Mouse (Mus musculus): ENCODE measurements around the gene Cnn2. TPM values are rescaled to one million over a fixed set of nuclear protein-coding genes. Genes with fewer than 3 reads are reported as not detected.
A peak's percentile ranks its signal among the peaks of the same experiment; 100 is the strongest.

Cnn2 gene
- 387 and 395 TPM in 2 replicates for polyA plus RNA-seq (2012; rRNA removed)

DNA sequence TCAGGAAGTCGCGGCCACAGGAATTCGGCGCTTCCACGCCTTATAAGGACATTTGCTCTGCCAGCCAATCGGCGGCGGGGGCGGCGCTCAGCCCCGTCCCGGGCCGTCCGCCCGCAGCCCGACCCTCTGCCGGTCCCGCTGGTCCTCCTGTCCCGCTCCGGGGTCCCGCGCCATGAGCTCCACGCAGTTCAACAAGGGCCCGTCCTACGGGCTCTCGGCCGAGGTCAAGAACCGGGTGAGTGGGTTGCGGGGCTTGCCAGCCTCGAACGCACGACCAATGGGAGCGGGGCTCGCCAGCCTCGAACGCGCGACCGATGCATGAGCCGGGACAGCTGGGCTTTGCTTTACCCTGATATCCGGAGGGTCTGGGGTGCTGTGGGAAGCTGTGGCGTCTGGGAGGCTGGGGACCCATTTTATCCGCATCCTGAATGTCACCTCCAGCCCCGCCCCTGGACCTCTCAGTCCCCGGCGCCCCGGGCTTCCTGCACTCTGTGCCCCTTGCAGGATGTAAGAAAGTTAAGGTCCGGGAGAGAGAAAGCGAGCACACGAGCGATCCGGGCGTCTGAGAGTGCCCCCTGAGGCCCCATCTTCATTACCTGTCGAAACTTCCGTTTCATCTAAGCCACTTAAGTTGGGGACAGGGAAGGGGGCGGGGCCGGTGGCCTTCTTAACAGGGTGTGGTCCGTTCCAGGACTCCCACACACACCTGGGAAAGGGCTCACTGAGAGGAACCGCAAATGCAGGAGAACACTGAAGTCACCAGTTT is at the start of gene Cnn2:
Gene Cnn2 (plus strand): TSS at position 79 of the 766 bp plus-strand sequence.
- Histone ChIP-seq H3K4me1 (ENCODE audit: control insufficient read depth, insufficient read depth, low read length) (peaks cover 19% of the 10 kb centered on the region), H3K4me3 (replicated peaks; ENCODE audit: extremely low read depth, low read depth, low read length) (peak within 1 kb of the TSS; percentile 86)
- TF ChIP-seq CTCF (IDR thresholded peaks at IDR 0.05; ENCODE audit: insufficient read depth, low read length) (no peak), POLR2A (IDR thresholded peaks at IDR 0.05; ENCODE audit: borderline replicate concordance, extremely low read depth, low read depth, low read length) (peak; percentile 68; the same call in 1 of the 2 replicates)
- DNase-seq: peak; percentile 79
- 2% methylated on average over 58 of the region's 59 CpGs for WGBS

DNA sequence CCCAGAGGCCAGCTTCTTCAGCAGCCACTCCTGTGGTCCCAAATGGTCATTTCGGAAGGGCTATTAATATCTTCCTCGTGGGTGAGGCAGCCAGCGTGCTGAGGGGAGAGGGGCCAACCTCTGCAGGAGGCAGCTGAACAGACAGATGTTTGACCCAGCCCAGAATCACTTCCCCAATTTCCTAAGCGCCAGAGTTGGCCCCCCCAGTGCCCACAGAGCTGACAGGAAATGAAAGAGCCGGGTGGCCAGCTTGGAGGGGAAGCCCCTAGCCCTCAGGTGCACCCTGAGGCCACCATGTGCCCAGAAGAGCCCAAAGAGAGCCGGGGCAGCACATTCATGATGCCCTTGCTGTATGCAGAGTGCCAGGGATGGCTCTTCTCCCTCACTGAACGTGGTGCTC is 47.6 kb upstream of the Cnn2 start:
- no peak for DNase-seq
- H3K4me3 ChIP-seq (replicated peaks; ENCODE audit: extremely low read depth, low read depth, low read length): no peak overlapping the region
- 47% methylated on average over 7 of the region's 7 CpGs for WGBS
- TF ChIP-seq CTCF (IDR thresholded peaks at IDR 0.05; ENCODE audit: insufficient read depth, low read length) (no peak), POLR2A (IDR thresholded peaks at IDR 0.05; ENCODE audit: borderline replicate concordance, extremely low read depth, low read depth, low read length) (no peak)
- peaks cover 20% of the 10 kb centered on the region for H3K4me1 ChIP-seq (ENCODE audit: control insufficient read depth, insufficient read depth, low read length)

DNA sequence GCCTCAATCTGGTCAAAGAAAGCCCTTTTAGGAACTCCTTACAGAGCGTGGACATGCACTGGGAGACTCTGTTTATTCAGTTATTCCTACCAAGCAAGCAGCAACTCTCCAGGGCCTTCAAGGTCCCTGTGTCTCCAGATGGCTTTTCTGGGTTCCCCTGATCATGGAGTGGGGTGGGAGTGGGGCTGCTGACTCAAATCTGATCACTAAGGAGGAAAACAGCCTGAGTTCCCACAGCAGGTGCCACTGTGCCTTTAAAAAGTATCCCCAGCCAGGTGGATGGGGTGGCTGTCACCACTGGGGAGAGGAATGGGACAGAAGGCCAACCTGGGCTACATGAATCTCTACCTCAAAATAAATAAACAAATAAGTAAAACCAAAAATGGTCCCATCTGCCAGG is 45.4 kb upstream of the Cnn2 start:
- peaks cover 5% of the 10 kb centered on the region for H3K4me1 ChIP-seq (ENCODE audit: control insufficient read depth, insufficient read depth, low read length)
- WGBS: 91% methylated on average over 1 of the region's 1 CpGs
- no peak for DNase-seq

DNA sequence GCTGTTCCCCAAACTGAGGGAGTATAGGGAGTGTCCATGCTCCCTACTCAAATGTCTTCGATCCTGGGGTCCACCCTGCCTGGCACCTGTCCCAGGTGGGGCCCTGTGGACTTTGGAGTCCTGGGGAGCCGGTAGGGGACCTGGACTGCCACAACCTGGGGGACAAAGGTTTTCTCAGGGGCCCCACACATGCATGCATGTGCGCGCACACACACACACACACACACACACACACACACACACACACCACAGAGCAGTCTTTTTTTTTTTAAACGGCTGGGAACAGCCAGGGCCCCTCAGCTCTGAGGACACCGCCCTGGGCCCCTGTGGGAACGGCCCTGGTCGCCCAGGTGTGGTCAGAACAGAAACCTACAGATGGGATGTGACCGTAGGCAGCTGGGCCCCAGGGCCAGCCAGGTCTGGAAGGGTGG is 44.9 kb upstream of the Cnn2 start:
- Histone ChIP-seq H3K4me1 (ENCODE audit: control insufficient read depth, insufficient read depth, low read length) (peaks cover 5% of the 10 kb centered on the region), H3K4me3 (replicated peaks; ENCODE audit: extremely low read depth, low read depth, low read length) (no peak overlapping the region)
- WGBS: 76% methylated on average over 9 of the region's 9 CpGs
- no peak for DNase-seq
- TF ChIP-seq CTCF (IDR thresholded peaks at IDR 0.05; ENCODE audit: insufficient read depth, low read length) (no peak), POLR2A (IDR thresholded peaks at IDR 0.05; ENCODE audit: borderline replicate concordance, extremely low read depth, low read depth, low read length) (no peak)

More for the DNA sequence above, 45.4 kb upstream of the Cnn2 start:
- TF ChIP-seq POLR2A (IDR thresholded peaks at IDR 0.05; ENCODE audit: borderline replicate concordance, extremely low read depth, low read depth, low read length) (no peak), CTCF (IDR thresholded peaks at IDR 0.05; ENCODE audit: insufficient read depth, low read length) (no peak)
- H3K4me3 ChIP-seq (replicated peaks; ENCODE audit: extremely low read depth, low read depth, low read length): no peak overlapping the region

DNA sequence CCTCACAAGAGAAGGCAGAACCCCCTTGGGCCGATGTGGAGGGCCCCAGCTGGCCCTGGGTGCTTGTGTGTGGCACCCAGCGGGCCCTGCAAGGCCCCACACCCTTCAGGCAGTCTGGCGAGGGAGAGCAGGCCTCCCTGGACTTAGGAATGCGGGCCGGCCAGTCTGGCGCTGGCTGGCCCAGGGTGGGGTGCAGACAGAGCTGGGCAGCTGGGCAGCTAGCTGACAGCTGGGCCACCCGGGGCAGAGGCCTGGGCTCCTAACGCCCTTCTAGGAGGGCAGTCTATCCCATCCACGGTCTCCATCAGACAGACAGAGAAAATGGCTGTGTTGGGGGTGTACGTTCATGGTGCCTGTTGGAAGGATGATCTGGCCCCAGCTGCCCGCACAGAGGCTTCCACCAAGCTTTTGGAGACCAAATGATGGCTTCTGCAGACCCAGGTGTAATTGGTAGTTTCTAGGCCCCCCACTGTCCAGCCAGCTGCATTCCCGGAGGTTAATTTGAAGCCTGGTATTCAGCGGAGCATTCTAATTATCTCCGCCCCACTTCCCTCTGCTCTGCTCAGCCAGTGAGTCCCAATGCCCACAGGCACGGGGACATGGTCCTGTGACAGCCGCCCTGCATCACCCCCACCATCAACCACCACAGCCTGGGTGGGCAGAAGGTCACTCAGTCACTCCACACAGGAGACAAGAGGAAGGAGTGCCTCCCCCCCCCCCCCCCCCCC is 42.7 kb upstream of the Cnn2 start:
- 60% methylated on average over 16 of the region's 16 CpGs for WGBS

DNA sequence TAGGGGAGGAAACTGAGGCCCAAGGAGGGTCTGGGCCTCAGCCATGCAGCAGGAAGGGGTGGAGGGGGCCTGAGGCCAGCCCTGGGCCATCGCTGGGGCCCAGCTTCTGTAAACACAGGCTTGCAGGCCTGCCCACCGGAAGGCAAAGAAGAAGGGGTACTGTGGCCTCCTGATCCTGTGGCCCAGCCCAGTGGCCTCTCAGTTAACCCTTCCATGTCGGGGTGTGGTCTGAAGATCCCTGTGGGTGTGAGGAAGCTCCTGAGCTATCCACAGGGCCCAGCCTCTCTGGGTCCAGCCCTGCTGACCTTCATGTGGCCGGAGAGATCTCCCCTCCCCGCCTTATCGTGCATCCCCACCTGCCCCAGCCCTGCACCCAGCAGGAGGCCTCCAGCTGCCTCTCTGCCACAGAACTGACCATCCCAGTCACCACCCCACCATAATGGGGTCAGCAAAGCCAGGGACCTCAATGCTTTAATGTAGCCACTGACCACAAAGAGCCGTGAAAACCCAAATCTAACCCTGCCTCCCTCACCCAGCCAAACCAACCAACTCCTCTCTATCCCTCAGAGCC is 41.5 kb upstream of the Cnn2 start:
- Histone ChIP-seq H3K4me3 (replicated peaks; ENCODE audit: extremely low read depth, low read depth, low read length) (no peak overlapping the region), H3K4me1 (ENCODE audit: control insufficient read depth, insufficient read depth, low read length) (peaks cover 5% of the 10 kb centered on the region)
- no peak for DNase-seq
- no peak for TF ChIP-seq CTCF (IDR thresholded peaks at IDR 0.05; ENCODE audit: insufficient read depth, low read length)
- TF ChIP-seq POLR2A (IDR thresholded peaks at IDR 0.05; ENCODE audit: borderline replicate concordance, extremely low read depth, low read depth, low read length): no peak
- 42% methylated on average over 7 of the region's 7 CpGs for WGBS

More for the DNA sequence above, 42.7 kb upstream of the Cnn2 start:
- H3K4me1 ChIP-seq (ENCODE audit: control insufficient read depth, insufficient read depth, low read length): peaks cover 5% of the 10 kb centered on the region
- H3K4me3 ChIP-seq (replicated peaks; ENCODE audit: extremely low read depth, low read depth, low read length): no peak overlapping the region
- TF ChIP-seq CTCF (IDR thresholded peaks at IDR 0.05; ENCODE audit: insufficient read depth, low read length): no peak
- TF ChIP-seq POLR2A (IDR thresholded peaks at IDR 0.05; ENCODE audit: borderline replicate concordance, extremely low read depth, low read depth, low read length): no peak
- DNase-seq: peak; percentile 50

DNA sequence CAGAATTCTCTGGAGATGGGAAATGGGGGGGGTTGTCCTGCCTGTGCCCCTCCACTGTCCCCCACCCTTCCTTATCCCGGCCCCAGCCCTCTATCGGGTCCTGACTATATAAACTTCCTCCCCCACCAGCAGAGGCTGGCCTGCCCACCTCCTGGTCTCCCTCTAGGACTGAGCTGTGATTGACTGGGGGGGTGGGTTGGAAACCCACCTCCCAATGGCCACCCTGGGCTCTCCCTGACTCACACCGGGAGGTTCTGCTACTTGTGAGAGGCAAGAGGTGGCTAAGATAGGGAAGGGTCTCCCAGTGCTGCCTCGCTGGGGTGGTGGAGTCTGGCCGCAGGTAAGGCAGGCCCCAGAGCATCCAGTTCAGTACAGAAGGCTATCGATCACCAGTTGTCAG is 40.9 kb upstream of the Cnn2 start:
- 80% methylated on average over 6 of the region's 6 CpGs for WGBS
- Histone ChIP-seq H3K4me1 (ENCODE audit: control insufficient read depth, insufficient read depth, low read length) (peaks cover 5% of the 10 kb centered on the region), H3K4me3 (replicated peaks; ENCODE audit: extremely low read depth, low read depth, low read length) (no peak overlapping the region)
- DNase-seq: no peak
- TF ChIP-seq CTCF (IDR thresholded peaks at IDR 0.05; ENCODE audit: insufficient read depth, low read length) (no peak), POLR2A (IDR thresholded peaks at IDR 0.05; ENCODE audit: borderline replicate concordance, extremely low read depth, low read depth, low read length) (no peak)

DNA sequence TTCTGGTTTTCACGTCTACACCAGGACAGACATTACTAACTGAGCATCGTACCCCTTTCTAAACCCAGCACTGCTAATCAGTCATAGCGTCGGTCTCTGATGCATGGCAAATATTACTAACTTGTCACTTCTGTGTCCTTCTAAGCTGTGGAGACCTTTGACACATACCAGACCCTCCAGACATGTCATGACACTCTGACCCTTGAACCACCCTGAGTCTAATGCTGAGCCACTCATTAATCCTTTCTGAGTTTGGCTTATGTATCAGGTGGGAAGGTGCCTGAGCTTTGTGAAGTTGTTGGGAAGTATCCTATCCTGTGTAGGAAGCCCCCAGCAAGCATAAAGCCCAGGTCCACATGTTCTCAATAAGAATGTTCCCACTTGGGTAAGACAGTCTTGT is 38.5 kb upstream of the Cnn2 start:
- no peak for TF ChIP-seq CTCF (IDR thresholded peaks at IDR 0.05; ENCODE audit: insufficient read depth, low read length)
- TF ChIP-seq POLR2A (IDR thresholded peaks at IDR 0.05; ENCODE audit: borderline replicate concordance, extremely low read depth, low read depth, low read length): no peak
- Histone ChIP-seq H3K4me3 (replicated peaks; ENCODE audit: extremely low read depth, low read depth, low read length) (no peak overlapping the region), H3K4me1 (ENCODE audit: control insufficient read depth, insufficient read depth, low read length) (peaks cover 5% of the 10 kb centered on the region)
- DNase-seq: no peak
- WGBS: 92% methylated on average over 4 of the region's 4 CpGs

DNA sequence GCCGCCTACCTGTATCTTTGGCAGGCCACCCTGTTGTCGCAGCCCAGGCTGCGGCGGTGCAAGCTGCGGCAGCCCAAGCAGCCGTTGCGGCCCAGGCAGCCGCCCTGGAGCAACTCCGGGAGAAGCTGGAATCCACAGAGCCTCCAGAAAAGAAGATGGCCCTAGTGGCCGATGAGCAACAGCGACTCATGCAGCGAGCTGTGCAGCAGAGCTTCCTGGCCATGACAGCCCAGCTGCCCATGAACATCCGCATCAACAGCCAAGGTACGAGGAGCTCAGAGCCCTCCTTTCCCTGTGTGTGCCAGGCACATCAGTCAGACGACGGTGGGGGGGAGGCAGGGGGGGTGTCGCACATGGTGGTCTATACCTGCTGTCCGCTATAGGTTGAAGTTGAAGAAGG is 37.7 kb upstream of the Cnn2 start:
- Histone ChIP-seq H3K4me1 (ENCODE audit: control insufficient read depth, insufficient read depth, low read length) (no peaks in the 10 kb centered on the region), H3K4me3 (replicated peaks; ENCODE audit: extremely low read depth, low read depth, low read length) (no peak overlapping the region)
- no peak for DNase-seq
- no peak for TF ChIP-seq CTCF (IDR thresholded peaks at IDR 0.05; ENCODE audit: insufficient read depth, low read length)
- 86% methylated on average over 18 of the region's 18 CpGs for WGBS
